Mouse (Mus musculus) right cerebral cortex, postnatal 25 days (tissue): ENCODE results near the gene Olfr825.
"Not testable (repeated sequence)": the region's sequence is repeated elsewhere in the genome, so short reads cannot be mapped to it uniquely, and the experiment has no call there.

Experiments used
- DNase-seq: peaks from one replicate; pipeline ENCODE4 v3.0.0; 2022

Olfr825 gene

GRCm38 (mm10) chr10:130166666-130167065 lies at the start of gene Olfr825:
Gene Olfr825 (minus strand): TSS chr10:130166766.
- no peak for DNase-seq

GRCm38 (mm10) chr10:130214303-130214702 lies 47.7 kb upstream of the Olfr825 start, which contains the start of gene Olfr827:
Gene Olfr827 (minus strand): TSS chr10:130214403.
- DNase-seq = no peak

GRCm38 (mm10) chr10:130184086-130184485 lies 17.5 kb upstream of the Olfr825 start, which contains the start of gene Olfr826:
Gene Olfr826 (minus strand): TSS chr10:130184186.
- no peak for DNase-seq

GRCm38 (mm10) chr10:130165196-130165595 lies 1.4 kb downstream of the Olfr825 start:
- DNase-seq = no peak

- no peak for DNase-seq
Measured at GRCm38 (mm10) chr10:130144121-130144520, 22.4 kb downstream of the Olfr825 start.

- DNase-seq = not testable (repeated sequence)
Measured at GRCm38 (mm10) chr10:130142481-130142880, 24.1 kb downstream of the Olfr825 start.

- DNase-seq = no peak
Measured at GRCm38 (mm10) chr10:130134811-130135210, 31.8 kb downstream of the Olfr825 start.

GRCm38 (mm10) chr10:130129900-130130299 lies 36.7 kb downstream of the Olfr825 start, which contains the start of gene Olfr824:
Gene Olfr824 (minus strand): TSS chr10:130130000.
- not testable (repeated sequence) for DNase-seq

- not testable (repeated sequence) for DNase-seq
Measured at GRCm38 (mm10) chr10:130116045-130116444, 50.5 kb downstream of the Olfr825 start.

GRCm38 (mm10) chr10:130115283-130115682 lies 51.3 kb downstream of the Olfr825 start, which contains the start of gene Olfr823:
Gene Olfr823 (minus strand): TSS chr10:130115383.
- not testable (repeated sequence) for DNase-seq
